Mouse (Mus musculus) left cerebral cortex, postnatal 10 days (tissue): ENCODE data around the gene Rb1. TPM values are rescaled to one million over a fixed set of nuclear protein-coding genes. Genes with fewer than 3 reads are reported as not detected.
A peak's percentile ranks its signal among the peaks of the same experiment; 100 is the strongest.

ENCODE experiments used
- DNase-seq, 2 experiments: peaks; one replicate each; pipeline ENCODE4 v3.0.0; 2021 to 2022; ENCODE audit warnings: low spot score in 2 of 2, mixed read lengths in 1 of 2; ENCODE audit errors: extremely low spot score in 1 of 2
- intact Hi-C: fragments of 180-260 bp; cut with DNase I; formaldehyde crosslinking; loops from one replicate; pipeline ENCODE4 v1.15.1; 2025
- total RNA-seq, 2 experiments: library from RNA; stranded (reverse); gene quantifications; 2 replicates each; pipeline ENCODE4 v1.2.3; 2021

Rb1 gene
- total RNA-seq, 2 experiments from 2014 or later = 35.9 to 37.9 TPM

DNA sequence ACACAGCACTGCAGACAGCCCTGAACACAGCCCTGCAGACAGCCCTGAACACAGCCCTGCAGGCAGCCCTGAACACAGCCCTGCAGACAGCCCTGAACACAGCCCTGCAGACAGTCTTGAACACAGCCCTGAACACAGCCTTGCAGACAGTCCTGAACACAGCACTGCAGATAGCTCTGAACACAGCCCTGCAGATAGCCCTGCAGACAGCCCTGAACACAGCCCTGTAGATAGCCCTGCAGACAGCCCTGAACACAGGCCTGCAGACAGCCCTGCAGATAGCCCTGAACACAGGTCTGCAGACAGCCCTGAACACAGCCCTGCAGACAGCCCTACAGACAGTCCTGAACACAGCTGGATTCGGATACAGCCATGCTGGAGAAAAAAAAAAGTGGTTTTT is 150.6 kb downstream of the Rb1 start:
- intact Hi-C loops = no loop called here
- DNase-seq = no peak

DNA sequence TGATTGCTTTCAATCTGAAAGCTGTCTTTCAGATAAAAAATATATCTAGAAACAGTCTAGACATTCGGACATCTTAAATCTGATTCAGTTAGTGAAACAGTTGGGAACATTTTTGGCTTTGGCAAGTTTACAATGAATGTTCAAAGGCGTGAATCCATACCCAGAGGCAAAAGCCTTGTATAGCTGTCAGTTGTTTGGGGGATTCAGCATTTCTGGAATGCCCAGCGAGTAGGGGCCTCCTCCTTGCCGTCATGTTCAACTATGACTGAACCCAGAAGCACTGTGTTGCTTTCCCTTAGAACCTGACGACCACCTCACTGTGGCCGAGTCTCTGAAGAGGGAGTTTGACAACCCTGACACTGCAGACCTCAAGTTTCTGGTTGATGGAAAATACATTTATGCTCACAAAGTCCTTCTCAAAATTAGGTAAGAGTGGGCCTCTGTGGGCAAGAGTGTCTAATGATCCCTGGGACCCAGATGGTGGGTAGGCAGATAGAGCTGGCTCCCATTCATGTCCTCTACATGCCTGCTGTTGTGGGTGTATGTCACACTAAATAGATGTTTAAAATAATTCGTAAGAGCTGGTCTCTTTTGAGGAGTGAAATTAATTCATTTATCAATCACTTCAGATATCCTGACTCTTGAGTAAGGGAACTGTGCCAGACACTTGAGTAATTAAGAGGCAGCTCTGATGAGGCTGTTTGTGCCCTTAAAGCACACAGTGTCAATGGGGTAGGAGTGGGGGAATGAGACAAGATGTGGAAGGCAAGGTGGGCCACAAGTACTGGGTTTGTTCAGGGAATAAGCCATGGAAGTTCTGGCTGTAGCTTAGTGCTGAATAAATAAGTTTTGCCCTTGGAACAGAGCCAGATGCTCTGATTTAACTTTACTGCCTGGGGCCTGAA is 151.3 kb downstream of the Rb1 start:
- intact Hi-C loops = no loop called here
- DNase-seq = no peak

DNA sequence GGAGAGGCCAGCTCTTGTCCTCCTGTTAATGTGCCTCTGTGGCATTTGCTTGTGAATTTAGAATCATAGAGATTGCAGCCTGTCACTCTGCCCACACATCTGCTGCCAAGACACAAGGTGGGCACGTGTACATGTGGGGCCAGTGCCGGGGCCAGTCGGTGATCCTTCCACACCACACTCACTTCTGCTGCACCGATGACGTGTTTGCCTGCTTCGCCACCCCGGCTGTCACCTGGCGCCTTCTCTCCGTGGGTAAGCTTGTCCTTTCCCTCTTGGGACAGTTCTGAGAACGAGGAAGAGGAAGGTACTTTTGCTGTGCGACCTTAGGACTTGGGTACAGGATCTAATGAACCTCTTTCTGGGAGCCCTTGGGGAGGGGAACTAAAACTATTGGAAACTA is 152.0 kb downstream of the Rb1 start:
- intact Hi-C loops = no loop called here
- DNase-seq = no peak

DNA sequence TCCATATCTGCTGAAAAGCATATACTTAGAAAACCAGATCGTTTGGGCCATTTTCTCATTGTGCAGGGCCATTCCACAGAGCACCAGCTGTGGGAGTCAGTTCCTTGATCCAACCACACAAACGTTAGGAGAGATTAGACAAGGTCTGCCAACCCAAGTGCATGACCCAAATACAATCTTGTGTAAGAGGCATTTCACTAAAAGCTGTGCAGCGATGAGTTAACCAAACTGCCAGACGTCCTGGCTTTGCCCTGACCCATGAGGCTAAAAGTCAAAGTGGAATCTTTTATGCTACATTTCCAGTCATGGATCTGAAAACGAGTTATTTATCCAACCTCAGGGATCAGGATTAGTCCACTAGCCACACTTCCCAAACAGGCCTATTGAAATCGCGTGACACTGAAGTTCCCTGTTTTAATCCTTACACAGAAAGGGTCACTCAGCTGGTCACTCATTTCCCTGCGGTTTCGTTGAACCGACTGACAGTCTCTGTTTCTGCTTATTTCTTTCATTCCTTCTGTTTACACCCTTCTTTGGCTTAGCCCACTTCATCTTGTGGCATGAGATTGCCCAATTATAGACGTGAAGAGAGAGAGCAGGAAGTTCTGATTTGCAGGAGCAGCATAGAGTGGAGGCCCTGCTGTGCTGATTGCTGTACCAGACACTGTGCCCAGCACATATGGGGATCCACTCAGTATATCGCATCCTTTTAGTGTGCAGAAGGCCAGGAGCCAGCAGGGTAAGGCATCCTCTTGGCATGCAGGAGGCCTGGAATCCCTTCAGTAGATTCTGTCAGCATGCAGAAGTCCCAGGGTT is 153.2 kb downstream of the Rb1 start:
- no peak for DNase-seq
- intact Hi-C loops = no loop called here

DNA sequence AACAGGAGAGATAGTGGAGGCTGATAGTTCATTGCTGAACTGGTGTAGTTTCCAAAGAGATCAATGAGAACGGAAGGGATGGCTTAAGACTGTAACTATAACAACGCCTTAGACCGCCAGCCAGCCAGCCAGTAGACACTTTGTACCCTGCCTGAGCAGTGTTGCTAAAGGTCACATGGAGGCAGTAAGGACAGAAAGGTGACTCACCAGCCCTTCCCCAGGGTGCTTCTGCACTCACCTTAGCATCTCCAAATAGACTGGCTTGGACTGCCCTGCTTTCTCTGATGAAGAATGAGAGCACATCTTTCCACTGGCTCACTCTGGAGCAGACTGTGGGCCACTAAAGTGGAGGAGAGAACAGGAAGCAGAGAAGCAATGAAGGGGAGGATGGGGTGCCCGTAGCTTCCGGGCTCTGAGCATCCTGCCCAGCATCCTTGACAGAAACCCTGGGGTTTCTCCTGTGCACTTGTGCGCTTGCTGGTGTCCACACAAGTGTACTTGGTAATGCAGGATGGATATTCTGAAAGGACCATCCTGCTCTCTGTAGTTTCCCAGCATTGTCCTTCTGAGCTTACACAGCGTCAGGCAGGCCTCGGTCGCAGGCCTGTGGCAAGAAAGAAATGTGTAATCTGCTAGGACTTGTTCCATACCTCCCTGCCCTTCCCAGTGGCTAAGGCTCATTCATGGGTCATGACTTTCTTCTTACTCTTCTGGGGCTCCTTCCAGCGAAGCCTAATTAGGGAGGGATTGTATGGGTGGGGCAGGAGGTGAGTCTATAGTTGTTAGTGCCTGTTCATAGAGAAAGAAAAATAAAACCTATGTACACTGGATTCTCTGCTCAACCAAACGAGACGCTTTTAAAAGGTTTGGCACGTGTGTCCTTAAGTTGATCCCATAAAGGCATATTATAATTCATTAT is 155.4 kb downstream of the Rb1 start:
- intact Hi-C loops = no loop called here
- no peak for DNase-seq

DNA sequence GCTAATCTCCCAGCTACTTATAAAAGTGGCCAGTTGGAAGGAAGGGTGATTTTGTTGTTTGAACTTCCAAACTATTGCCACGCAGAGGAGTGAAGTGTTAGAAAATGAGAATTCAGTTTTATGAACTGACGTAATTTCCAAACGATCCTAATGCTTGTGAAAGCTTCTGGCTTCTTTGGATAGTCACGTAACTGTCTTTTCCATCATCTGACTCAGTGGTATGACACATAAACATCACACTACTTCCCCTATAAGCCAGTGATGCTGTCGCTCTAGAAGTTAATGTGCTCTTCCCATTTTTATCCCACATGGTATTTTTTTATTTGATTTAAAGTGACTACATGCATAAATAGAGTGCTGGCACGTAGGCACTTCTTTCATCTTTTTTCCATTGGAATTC is 157.0 kb downstream of the Rb1 start:
- no peak for DNase-seq
- intact Hi-C loops = no loop called here

DNA sequence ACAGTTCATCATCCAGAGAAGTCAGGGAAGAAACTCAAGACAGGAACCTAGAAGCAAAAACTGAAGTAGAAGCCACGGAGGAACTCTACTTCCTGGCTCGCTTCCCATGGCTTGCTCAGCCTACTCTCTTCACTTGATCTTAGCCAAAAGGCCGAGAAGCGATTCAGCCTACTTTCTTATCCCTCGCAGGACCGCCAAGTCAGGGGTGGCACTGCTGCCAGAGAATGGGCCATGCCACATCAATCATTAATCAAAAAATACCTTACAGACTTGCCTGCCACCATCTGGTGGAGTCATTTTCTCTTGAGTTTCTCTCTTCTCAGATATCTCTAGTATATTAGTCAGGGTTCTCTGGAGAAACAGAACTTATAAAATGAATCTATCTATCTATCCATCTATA is 160.5 kb downstream of the Rb1 start:
- intact Hi-C loops = no loop called here
- DNase-seq = no peak

DNA sequence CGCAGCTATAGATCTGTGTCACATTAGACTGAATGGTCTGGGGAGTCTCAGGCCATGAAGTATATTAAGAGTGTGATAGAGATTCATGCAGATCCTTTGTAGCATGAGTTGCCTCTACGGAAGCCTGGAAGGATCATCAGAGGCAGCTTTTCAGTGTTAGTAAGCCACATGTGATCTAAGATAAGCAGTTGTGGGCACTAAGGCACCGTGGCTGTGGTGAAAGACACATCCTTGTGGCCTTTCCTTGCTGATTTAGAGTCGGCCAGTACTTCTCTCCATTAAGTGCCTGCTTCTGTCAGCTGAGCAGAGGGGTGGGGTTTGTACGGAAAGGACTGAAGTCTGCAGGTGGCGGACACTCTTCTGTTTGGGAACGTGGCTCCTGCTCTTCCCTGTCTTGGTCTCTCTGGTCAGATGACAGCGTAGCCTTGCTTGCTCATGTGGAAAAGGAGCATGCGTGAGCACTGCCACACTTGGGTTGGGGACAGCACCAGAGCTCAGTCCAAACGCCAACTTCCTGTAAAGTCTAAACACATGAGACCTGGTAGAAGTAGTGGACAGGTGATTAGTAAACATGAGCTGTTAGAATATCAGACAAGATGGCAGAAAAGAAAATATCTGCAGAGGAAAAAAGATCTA is 162.1 kb downstream of the Rb1 start:
- intact Hi-C loops = no loop called here
- no peak for DNase-seq

DNA sequence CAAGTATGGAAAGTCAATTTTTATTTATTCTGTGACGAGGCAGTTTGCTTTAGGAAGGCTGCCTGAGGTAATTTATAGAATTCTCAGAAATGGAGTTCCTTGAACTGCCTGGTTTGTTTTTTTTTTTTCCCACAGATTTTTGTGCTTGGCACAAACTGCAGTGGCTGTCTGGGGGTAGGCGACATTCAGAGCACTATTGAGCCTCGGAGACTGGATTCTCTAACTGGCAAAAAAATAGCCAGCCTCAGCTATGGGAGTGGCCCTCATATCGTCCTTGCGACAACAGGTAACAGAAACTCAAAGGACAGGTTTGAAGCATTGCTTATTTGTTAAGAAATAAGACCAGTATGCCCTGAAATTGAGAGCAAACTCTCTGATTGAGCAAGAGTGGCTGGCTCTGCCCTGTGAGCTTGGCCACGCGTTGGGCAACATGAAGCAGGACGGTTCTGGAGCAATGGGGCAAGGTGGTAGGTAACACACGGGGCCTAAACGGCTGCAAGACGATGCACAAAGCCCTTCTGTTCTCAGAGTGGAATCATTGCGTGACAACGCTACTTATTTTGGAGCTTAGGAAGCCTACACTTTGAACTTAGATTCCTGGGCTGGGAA is 163.3 kb downstream of the Rb1 start:
- DNase-seq = no peak
- intact Hi-C loops = no loop called here

DNA sequence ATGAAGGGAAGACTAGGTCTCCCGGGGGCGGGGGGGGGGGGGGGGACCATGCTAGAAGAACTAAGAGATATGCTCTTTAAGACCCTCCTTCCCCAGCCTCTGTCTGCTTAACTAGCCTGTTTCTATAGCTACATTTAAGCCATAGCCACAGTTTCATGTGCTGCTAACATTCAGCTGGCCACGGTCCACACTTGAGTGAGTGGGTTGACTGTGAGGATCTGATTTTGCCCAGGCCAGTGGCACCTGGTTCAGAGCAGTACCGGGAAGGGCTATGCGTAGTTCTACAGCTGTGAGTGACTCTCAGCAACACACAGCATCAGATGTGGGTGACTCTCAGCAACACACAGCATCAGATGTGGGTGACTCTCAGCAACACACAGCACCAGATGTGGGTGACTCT is 164.3 kb downstream of the Rb1 start:
- intact Hi-C loops = no loop called here
- DNase-seq = no peak

DNA sequence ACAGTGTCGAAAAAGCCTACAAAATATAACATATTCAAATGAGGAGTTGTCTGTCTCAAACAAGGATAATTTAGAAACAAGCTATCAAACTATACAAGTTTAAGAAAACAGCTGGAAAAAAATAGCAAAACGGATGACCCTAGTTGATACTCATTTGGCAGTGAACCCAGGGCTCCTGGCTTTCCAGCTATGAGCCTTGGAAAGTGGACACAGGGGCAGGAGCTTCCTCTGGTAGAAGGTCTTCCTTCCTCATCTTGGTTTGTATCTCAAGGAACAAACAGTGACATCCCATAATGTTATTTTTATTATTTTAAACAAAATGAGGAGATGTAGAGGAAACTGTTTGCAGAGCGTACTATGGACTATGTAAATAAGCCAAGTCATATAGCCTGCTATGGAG is 177.5 kb downstream of the Rb1 start:
- intact Hi-C loops = no loop called here

DNA sequence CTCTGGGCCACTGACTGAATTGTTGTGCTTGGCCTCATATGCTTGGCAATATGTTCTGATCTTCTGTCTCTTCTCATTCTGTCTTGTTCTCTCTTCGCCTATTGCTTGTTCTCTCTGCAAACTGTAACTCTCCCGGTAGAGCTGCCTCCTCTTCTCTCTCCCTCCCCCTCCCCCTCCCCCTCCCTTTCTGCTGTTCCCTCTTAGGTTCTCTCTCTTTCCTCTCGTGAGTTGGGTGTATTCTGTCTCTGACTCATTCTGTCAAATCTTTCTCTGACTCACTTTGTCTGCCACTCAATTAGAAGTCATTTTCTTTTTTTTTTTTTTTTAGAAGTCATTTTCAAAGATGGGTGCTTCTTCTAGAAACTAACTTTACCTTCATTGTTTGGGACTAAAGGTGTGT is 178.9 kb downstream of the Rb1 start:
- DNase-seq = no peak
- intact Hi-C loops = no loop called here

More for the DNA sequence above, 177.5 kb downstream of the Rb1 start:
- no peak for DNase-seq

DNA sequence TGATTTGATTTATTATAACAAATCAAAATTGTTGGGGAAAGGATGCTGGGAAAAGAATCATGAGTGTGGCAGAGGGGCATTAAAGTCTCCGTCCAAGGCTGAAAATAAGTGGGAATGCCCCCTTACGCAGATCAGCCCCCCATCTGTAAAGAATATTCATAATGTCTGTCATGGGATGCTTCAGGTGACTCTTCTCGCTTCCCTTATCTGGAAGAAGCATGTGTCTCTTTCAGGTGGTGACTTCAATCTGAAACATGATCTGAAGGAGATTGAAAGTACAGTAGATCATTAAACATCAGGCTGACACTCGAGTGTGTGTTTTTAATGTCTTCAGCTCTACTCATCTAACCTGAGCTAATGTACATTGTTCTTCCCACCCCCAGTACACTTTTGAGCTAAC is 180.1 kb downstream of the Rb1 start:
- intact Hi-C loops = no loop called here
- no peak for DNase-seq

DNA sequence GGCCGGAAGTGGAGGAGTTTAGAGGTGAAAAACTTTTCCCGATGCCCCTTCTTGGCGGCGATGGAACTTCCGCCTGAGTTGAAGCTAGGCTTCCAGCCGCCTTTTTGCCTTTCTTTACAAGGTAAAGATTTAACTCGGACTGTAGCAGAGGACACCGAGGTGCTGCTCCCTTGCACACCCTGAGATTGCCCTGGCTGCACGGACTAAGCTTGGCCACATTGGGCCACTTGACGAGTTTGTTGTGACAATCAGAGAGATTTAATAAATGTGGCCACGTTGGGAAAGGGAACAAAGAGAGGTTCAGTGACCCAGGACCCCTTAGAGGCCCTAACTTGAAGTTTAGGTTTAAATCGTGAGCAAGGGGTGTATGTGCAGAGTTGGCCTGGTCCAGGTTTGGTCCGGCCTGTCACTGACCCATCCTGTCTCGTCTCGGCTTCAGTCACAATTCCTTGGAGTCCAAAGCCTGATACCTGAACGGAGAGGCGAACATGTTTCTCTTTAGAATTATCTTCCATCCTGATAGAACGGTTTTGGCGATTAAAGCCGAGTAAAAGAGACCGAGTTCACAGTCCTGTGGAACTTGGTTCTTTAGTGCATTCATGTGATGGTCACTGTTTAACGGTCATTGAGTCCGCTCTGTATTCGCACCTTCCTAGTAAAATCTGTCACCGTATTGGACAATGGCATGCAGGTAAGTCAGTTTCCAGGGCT is 181.8 kb downstream of the Rb1 start:
- intact Hi-C loops = no loop called here
- DNase-seq = peak in 1 of 2 experiments; percentile 16

DNA sequence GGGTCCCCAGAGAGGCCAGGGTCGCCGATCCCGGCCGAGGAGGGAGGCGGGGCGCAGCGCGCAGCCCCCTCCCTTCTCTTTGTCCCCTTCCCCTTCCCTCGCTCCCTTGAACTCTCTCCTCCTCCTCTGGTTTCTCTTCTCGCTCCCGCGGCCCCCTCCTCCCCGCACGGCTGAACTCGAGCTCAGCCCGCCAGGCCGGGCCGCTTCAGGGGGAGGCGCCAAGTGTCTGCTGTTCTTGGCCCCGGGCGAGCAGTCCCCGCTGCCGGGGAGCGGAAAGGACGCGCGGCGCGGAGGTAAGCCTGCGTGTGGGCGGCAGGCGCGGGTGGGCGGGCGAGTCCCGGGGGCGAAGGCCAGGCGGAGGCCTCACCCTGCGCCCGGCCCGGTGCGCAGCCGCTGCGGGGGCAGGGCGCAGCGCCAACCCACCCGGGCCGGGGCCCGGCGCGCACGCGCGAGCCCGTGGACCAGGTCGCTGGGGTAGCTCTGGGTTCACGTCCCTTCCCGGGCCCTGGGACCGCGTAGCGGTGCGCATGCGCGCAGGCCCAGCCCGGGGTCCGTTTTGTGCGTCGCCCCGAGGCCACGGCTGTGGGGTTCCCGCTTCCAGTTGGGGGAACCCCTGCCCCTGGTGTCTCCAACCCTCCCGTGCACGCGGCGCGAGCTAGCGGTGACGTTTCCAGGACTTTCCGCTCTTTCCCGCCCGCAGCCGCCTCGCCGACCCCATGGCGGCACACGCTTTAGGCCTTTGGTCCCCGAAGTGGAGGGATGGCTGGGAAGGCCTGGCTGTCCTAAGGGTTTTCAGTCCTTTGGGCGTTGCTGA is 182.5 kb downstream of the Rb1 start:
- intact Hi-C loops = no loop called here
- DNase-seq = peak; percentile 40 to 91

DNA sequence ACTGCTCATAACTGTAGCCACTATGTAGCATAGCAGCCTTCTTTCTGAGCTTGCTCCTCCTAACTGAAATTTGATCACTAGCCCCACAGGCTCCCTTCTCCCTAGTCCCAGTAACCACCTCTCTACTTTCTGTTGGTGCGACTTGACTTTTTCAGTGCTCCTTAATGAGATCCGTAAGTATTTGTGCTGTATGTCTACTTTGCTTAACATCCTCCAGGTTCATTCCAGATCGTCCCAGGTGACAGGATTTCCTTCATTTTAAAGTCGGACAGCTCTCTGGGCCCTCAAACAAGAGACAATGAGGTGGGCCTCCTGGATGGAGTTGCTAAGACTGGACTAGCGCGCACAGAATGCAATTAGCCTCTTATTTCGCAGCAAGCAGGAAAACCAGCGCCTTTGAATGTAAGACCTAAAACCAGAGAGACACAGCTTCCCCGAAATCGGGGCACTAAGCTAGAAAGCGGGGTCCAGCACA is 183.2 kb downstream of the Rb1 start:
- intact Hi-C loops = no loop called here

DNA sequence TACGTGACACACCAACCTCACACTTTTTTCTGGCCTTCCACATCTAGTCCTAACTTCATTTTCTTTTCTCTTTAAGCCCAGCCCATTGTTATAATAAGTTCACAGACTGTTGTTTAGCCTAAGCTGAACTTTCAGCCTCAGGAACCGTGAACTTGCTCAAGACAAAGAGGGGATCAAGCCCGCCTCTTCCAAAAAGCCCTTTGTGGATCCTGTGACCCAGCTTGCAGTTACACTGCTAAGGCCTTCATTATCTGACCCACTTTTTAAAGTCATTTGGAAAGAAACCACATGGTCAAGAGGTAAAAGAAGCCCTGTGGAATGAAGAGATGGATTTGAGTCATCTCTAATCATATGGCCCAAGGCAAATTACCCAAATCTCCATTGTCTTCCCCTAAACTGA is 183.8 kb downstream of the Rb1 start:
- no peak for DNase-seq
- intact Hi-C loops = no loop called here

More for the DNA sequence above, 183.2 kb downstream of the Rb1 start:
- DNase-seq = peak in 1 of 2 experiments; percentile 14
